Comparison of ENCODE assay signal across 20 mouse cellular contexts in genomic region chr7:118493892-118494291, GRCm38 (mm10). TPM values are rescaled to one million over a fixed set of nuclear protein-coding genes. Genes with fewer than 3 reads are reported as not detected.
DNase-seq lines count a peak whose midpoint lies in the region; ATAC-seq lines count a peak whose summit lies in the region.
"Had no signal": no experiment of that assay in that cellular context is flagged by ENCODE, and none has a peak within 500 bp of the region (broad histone marks: within the 10 kb centered on the region; RNA-seq: fewer than 3 reads in every experiment).

No protein-coding gene starts in this region.

- H3K4me3 ChIP-seq in lung, embryonic 15.5 days = no peak overlapping the region
- H3K4me3 ChIP-seq in stomach, embryonic 16.5 days (replicated peaks; ENCODE audit: low read length) = no peak overlapping the region
- H3K4me3 ChIP-seq in heart, embryonic 10.5 days = no peak overlapping the region
- H3K4me3 ChIP-seq: embryonic facial prominence, embryonic 12.5 days; forebrain, embryonic 12.5 days; heart, adult 2 months; heart, embryonic 12.5 days; hindbrain, embryonic 10.5 days had no signal

- peaks cover 27% of the 10 kb centered on the region for H3K4me1 ChIP-seq in lung, embryonic 15.5 days
- peaks cover 24% of the 10 kb centered on the region for H3K4me1 ChIP-seq in stomach, embryonic 16.5 days (ENCODE audit: control insufficient read depth, insufficient read depth, low read length)
- H3K4me1 ChIP-seq in heart, embryonic 10.5 days = peaks cover 28% of the 10 kb centered on the region

- WGBS in lung, embryonic 15.5 days = 63% methylated on average over 9 of the region's 9 CpGs
- WGBS in stomach, embryonic 16.5 days = 79% methylated on average over 9 of the region's 9 CpGs
- 76% methylated on average over 9 of the region's 9 CpGs for WGBS in heart, embryonic 10.5 days

- H3K9ac ChIP-seq in lung, embryonic 15.5 days = no peak overlapping the region
- H3K9ac ChIP-seq in stomach, embryonic 16.5 days (ENCODE audit: low read length) = no peak overlapping the region
- H3K9ac ChIP-seq: embryonic facial prominence, embryonic 12.5 days; forebrain, embryonic 12.5 days; heart, embryonic 12.5 days; hindbrain, embryonic 14.5 days had no signal

- peak overlapping the region; percentile 56; the same call in 1 of the 2 replicates for H3K27ac ChIP-seq in lung, embryonic 15.5 days
- H3K27ac ChIP-seq in stomach, embryonic 16.5 days (ENCODE audit: low read length) = peak overlapping the region; percentile 56; the same call in 1 of the 2 replicates
- H3K27ac ChIP-seq in heart, embryonic 10.5 days = no peak overlapping the region
- H3K27ac ChIP-seq: embryonic facial prominence, embryonic 12.5 days; forebrain, embryonic 12.5 days; heart, adult 2 months; hindbrain, embryonic 10.5 days; hindbrain, embryonic 14.5 days had no signal

- no peaks in the 10 kb centered on the region for H3K27me3 ChIP-seq in lung, embryonic 15.5 days
- H3K27me3 ChIP-seq in stomach, embryonic 16.5 days (ENCODE audit: control insufficient read depth, insufficient read depth, low read length) = no peaks in the 10 kb centered on the region; the same call in 1 of the 2 replicates
- H3K27me3 ChIP-seq in heart, embryonic 10.5 days (ENCODE audit: insufficient read depth, poor library complexity, severe bottlenecking) = peaks cover 35% of the 10 kb centered on the region

- peak; percentile 71 for DNase-seq in 3T3-L1 (ENCODE audit: low read depth, low spot score)
- peak; percentile 48 for DNase-seq in lung, postnatal 14 days
- DNase-seq in thymus, postnatal 10 days (ENCODE audit: low spot score in 2 of 2) = no peak
- no peak for DNase-seq in heart, embryonic 10.5 days (ENCODE audit: low spot score)
- DNase-seq: adrenal gland, adult 8-10 months; adrenal gland, postnatal 36 days; cerebellum, adult 11 months; cerebellum, adult 8-10 months; cerebellum, postnatal 14 days; gastrocnemius, postnatal 10 days; heart, adult 2 months had no signal

- no peaks in the 10 kb centered on the region for H3K36me3 ChIP-seq in lung, embryonic 15.5 days
- no peaks in the 10 kb centered on the region for H3K36me3 ChIP-seq in stomach, embryonic 16.5 days (ENCODE audit: control insufficient read depth, insufficient read depth, low read length)
- peaks cover 15% of the 10 kb centered on the region; the same call in 1 of the 2 replicates for H3K36me3 ChIP-seq in heart, embryonic 10.5 days
- H3K36me3 ChIP-seq: embryonic facial prominence, embryonic 12.5 days; forebrain, embryonic 12.5 days; hindbrain, embryonic 10.5 days had no signal

- no peak for ATAC-seq in lung, embryonic 15.5 days (ENCODE audit: borderline replicate concordance, extremely low read depth, low FRiP score, low TSS enrichment)
- ATAC-seq in stomach, embryonic 16.5 days (ENCODE audit: insufficient read depth, low FRiP score) = no peak
- ATAC-seq in erythroid progenitor cell, adult 5-6 weeks (replicated peaks; ENCODE audit: low FRiP score, poor library complexity, severe bottlenecking) = no peak
- ATAC-seq: forebrain, embryonic 16.5 days had no signal

- no peak overlapping the region for H3K4me2 ChIP-seq in lung, embryonic 15.5 days
- H3K4me2 ChIP-seq in stomach, embryonic 16.5 days (ENCODE audit: low read depth, low read length) = no peak overlapping the region
- H3K4me2 ChIP-seq: embryonic facial prominence, embryonic 12.5 days; forebrain, embryonic 12.5 days; heart, embryonic 12.5 days; hindbrain, embryonic 14.5 days had no signal

- H3K9me3 ChIP-seq in lung, embryonic 15.5 days = no peaks in the 10 kb centered on the region
- H3K9me3 ChIP-seq in stomach, embryonic 16.5 days (replicated peaks; ENCODE audit: control insufficient read depth, low read length) = no peaks in the 10 kb centered on the region
- H3K9me3 ChIP-seq in heart, embryonic 10.5 days = no peaks in the 10 kb centered on the region
- H3K9me3 ChIP-seq: embryonic facial prominence, embryonic 12.5 days; hindbrain, embryonic 10.5 days had no signal

RNA-seq across cellular contexts. Expression of gene Itpripl2, which starts 2.1 kb away (rescaled TPM):
- polyA plus RNA-seq in lung, embryonic 15.5 days (2015; fragmentation: Nextera tagmentation; extraction: Ambion mirVana) = 7.4 and 8.1 TPM in 2 replicates
- 5.0 and 5.4 TPM in 2 replicates for polyA plus RNA-seq in stomach, embryonic 16.5 days (2015; fragmentation: Nextera tagmentation; extraction: Ambion mirVana)
- polyA plus RNA-seq in heart, embryonic 10.5 days (2016; fragmentation: Nextera tagmentation; extraction: Ambion mirVana) = 1.6 and 2.2 TPM in 2 replicates
- total RNA-seq in erythroid progenitor cell, adult 5-6 weeks (2015; ENCODE audit: low replicate concordance) = 1.7 and 4.0 TPM in 2 replicates
- total RNA-seq in erythroid progenitor cell, adult 5-6 weeks (2017; ENCODE audit: low replicate concordance) = 2.7 and 4.6 TPM in 2 replicates

RNA-seq across cellular contexts. Expression of gene Coq7, which starts 39.3 kb away (rescaled TPM):
- 115 and 130 TPM in 2 replicates for polyA plus RNA-seq in lung, embryonic 15.5 days (2015; fragmentation: Nextera tagmentation; extraction: Ambion mirVana)
- polyA plus RNA-seq in stomach, embryonic 16.5 days (2015; fragmentation: Nextera tagmentation; extraction: Ambion mirVana) = 88.7 and 90.9 TPM in 2 replicates
- 151 and 174 TPM in 2 replicates for polyA plus RNA-seq in heart, embryonic 10.5 days (2016; fragmentation: Nextera tagmentation; extraction: Ambion mirVana)
- total RNA-seq in erythroid progenitor cell, adult 5-6 weeks (2015; ENCODE audit: low replicate concordance) = 8.8 and 16.6 TPM in 2 replicates
- total RNA-seq in erythroid progenitor cell, adult 5-6 weeks (2017; ENCODE audit: low replicate concordance) = 3.3 and 13.6 TPM in 2 replicates

RNA-seq across cellular contexts. Expression of gene Syt17, which starts 45.9 kb away (rescaled TPM):
- 2.8 and 3.4 TPM in 2 replicates for polyA plus RNA-seq in lung, embryonic 15.5 days (2015; fragmentation: Nextera tagmentation; extraction: Ambion mirVana)
- polyA plus RNA-seq in stomach, embryonic 16.5 days (2015; fragmentation: Nextera tagmentation; extraction: Ambion mirVana) = 5.3 and 6.0 TPM in 2 replicates
- 0.74 and 1.3 TPM in 2 replicates for polyA plus RNA-seq in heart, embryonic 10.5 days (2016; fragmentation: Nextera tagmentation; extraction: Ambion mirVana)
- total RNA-seq in erythroid progenitor cell, adult 5-6 weeks (2015; ENCODE audit: low replicate concordance) = not detected in 2 replicates
- 0.51 TPM in 1 of 2 replicates, not detected in the other for total RNA-seq in erythroid progenitor cell, adult 5-6 weeks (2017; ENCODE audit: low replicate concordance)

Comparison
In these comparisons a context has a peak if more than half of its experiments do, and no peak if none do; other contexts are left out.
1. DNase-seq: peak in 3T3-L1 (single experiment) and lung, postnatal 14 days (single experiment); none in thymus, postnatal 10 days (0 of 2) and heart, embryonic 10.5 days (single experiment).